Mouse (Mus musculus): ENCODE results near the gene Ddn.

Ddn gene

GRCm38 (mm10) chr15:98809390-98809789, at the start of gene Ddn:
Gene Ddn (minus strand): TSS chr15:98809490.
- no peak for DNase-seq (ENCODE audit: extremely low spot score)

- no peak for DNase-seq (ENCODE audit: extremely low spot score)
These were observed 44.9 kb upstream of the Ddn start for GRCm38 (mm10) chr15:98854214-98854613.

- no peak for DNase-seq (ENCODE audit: extremely low spot score)
These were observed 44.1 kb upstream of the Ddn start for GRCm38 (mm10) chr15:98853161-98853937.

- DNase-seq (ENCODE audit: extremely low spot score): no peak
These were observed 43.4 kb upstream of the Ddn start for GRCm38 (mm10) chr15:98852733-98853132.

GRCm38 (mm10) chr15:98852071-98852470, 42.8 kb upstream of the Ddn start:
- DNase-seq (ENCODE audit: extremely low spot score): no peak

- DNase-seq (ENCODE audit: extremely low spot score): no peak
These were observed 42.0 kb upstream of the Ddn start for GRCm38 (mm10) chr15:98851229-98851818.

GRCm38 (mm10) chr15:98850668-98851067, 41.4 kb upstream of the Ddn start:
- no peak for DNase-seq (ENCODE audit: extremely low spot score)

GRCm38 (mm10) chr15:98849956-98850600, 40.8 kb upstream of the Ddn start:
- DNase-seq (ENCODE audit: extremely low spot score): no peak

- DNase-seq (ENCODE audit: extremely low spot score): no peak
These were observed 39.9 kb upstream of the Ddn start for GRCm38 (mm10) chr15:98849165-98849564.

- no peak for DNase-seq (ENCODE audit: extremely low spot score)
These were observed 36.9 kb upstream of the Ddn start for GRCm38 (mm10) chr15:98846140-98846539.

- no peak for DNase-seq (ENCODE audit: extremely low spot score)
These were observed 35.9 kb upstream of the Ddn start for GRCm38 (mm10) chr15:98845149-98845548.

GRCm38 (mm10) chr15:98843595-98844223, 34.4 kb upstream of the Ddn start:
- DNase-seq (ENCODE audit: extremely low spot score): no peak

- DNase-seq (ENCODE audit: extremely low spot score): no peak
These were observed 30.6 kb upstream of the Ddn start for GRCm38 (mm10) chr15:98839671-98840585.

GRCm38 (mm10) chr15:98839161-98839560, 29.9 kb upstream of the Ddn start:
- no peak for DNase-seq (ENCODE audit: extremely low spot score)

GRCm38 (mm10) chr15:98837743-98838103, 28.4 kb upstream of the Ddn start:
- DNase-seq (ENCODE audit: extremely low spot score): no peak

- DNase-seq (ENCODE audit: extremely low spot score): no peak
These were observed 27.9 kb upstream of the Ddn start for GRCm38 (mm10) chr15:98837006-98837742.

- no peak for DNase-seq (ENCODE audit: extremely low spot score)
These were observed 26.0 kb upstream of the Ddn start for GRCm38 (mm10) chr15:98835291-98835690.

GRCm38 (mm10) chr15:98834059-98834458, 24.8 kb upstream of the Ddn start:
- DNase-seq (ENCODE audit: extremely low spot score): no peak

GRCm38 (mm10) chr15:98833281-98833680, 24.0 kb upstream of the Ddn start:
- no peak for DNase-seq (ENCODE audit: extremely low spot score)

- no peak for DNase-seq (ENCODE audit: extremely low spot score)
These were observed 23.1 kb upstream of the Ddn start for GRCm38 (mm10) chr15:98832161-98833058.
